Mouse (Mus musculus): Measurements from ENCODE around the gene Pdcd5. TPM values are rescaled to one million over a fixed set of nuclear protein-coding genes. Genes with fewer than 3 reads are reported as not detected.

Pdcd5 gene
- total and polyA plus RNA-seq, 2 experiments: 61.5 to 71.0 TPM

DNA sequence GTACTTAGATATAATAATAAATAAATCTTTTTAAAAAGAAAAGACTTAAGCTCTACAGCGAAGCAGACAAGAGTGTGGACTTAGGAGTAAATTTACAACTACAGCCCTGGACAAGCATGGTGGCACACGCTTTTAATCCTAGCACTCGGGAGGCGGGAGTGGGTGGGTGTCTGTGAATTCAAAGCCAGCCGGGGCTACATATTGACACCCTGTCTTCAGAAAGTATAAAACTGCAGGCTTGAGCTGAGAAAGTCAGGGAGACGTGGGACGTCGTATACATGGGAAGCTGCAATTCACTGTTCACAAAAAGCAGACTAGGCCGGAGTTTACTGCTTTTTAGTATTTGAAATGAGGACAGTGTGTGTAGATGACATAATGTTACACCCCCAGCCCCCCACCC lies 10.4 kb downstream of the Pdcd5 start:
- no peak for DNase-seq (ENCODE audit: extremely low read depth, low read depth, low spot score)
- H3K4me1 ChIP-seq (ENCODE audit: control insufficient read depth, insufficient read depth, low read length): no peaks in the 10 kb centered on the region
- no peak overlapping the region for H3K4me3 ChIP-seq (ENCODE audit: insufficient read depth, low read depth, low read length)
- TF ChIP-seq CTCF (IDR thresholded peaks at IDR 0.05; ENCODE audit: low read depth, low read length): no peak
- TF ChIP-seq POLR2A (IDR thresholded peaks at IDR 0.05; ENCODE audit: extremely low read depth, insufficient read depth, low read length): no peak
- no peak overlapping the region for H3K27ac ChIP-seq (replicated peaks; ENCODE audit: insufficient read depth, low read depth, low read length)
- no peaks in the 10 kb centered on the region for H3K79me2 ChIP-seq (ENCODE audit: control insufficient read depth, insufficient read depth, low read length)
- no peaks in the 10 kb centered on the region for H3K27me3 ChIP-seq (ENCODE audit: control insufficient read depth, insufficient read depth, low read length)
- no peak overlapping the region for H3K9ac ChIP-seq (ENCODE audit: low read depth, low read length)
- peaks cover 37% of the 10 kb centered on the region; the same call in 1 of the 2 replicates for H3K36me3 ChIP-seq (ENCODE audit: control insufficient read depth, insufficient read depth, low read length)
- 95% methylated on average over 9 of the region's 9 CpGs for WGBS

DNA sequence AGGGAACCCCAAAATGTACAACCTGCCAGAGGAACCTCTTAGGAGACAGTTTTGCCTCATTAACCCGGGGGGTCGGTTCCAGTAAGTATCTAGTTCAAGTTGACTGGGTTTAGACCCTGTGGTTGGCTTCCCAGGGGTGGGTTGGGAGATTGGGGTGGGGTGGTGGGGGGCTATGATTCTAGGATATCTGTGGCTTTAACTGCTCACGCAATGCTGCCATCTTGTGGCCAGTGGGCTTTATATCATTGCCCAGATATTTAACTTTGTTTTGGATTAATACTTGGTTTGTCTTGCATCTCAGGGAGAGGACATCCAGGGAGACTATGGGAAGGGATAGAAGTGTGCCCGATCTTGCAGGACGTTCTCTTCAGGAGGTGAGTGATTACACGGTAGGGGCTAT lies 11.1 kb downstream of the Pdcd5 start:
- DNase-seq (ENCODE audit: extremely low read depth, low read depth, low spot score): no peak
- WGBS: 69% methylated on average over 6 of the region's 6 CpGs

DNA sequence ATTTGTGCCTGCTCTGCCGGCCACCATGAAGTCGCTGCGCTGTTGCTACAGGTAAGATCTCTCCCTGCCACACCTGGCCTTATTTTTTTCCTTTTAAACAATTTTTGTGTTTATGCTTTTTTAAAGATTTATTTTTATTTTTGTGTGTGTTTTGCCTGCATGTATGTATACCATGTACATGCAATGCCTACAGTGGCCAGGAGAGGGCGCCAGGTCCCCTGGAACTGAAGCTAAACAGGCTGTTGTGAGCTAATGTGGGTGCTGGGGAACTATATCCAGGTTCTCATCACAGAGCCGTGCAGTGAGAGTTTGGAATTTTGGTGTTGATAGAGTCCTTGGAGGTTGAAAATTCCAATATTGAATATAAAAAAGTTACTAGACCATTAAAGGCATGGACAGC lies 18.8 kb downstream of the Pdcd5 start:
- DNase-seq (ENCODE audit: extremely low read depth, low read depth, low spot score): no peak
- no peak overlapping the region for H3K4me3 ChIP-seq (ENCODE audit: insufficient read depth, low read depth, low read length)
- H3K4me1 ChIP-seq (ENCODE audit: control insufficient read depth, insufficient read depth, low read length): no peaks in the 10 kb centered on the region
- H3K27ac ChIP-seq (replicated peaks; ENCODE audit: insufficient read depth, low read depth, low read length): no peak overlapping the region
- no peak overlapping the region for H3K9ac ChIP-seq (ENCODE audit: low read depth, low read length)
- H3K36me3 ChIP-seq (ENCODE audit: control insufficient read depth, insufficient read depth, low read length): peaks cover 15% of the 10 kb centered on the region; the same call in 1 of the 2 replicates
- H3K27me3 ChIP-seq (ENCODE audit: control insufficient read depth, insufficient read depth, low read length): no peaks in the 10 kb centered on the region
- no peaks in the 10 kb centered on the region for H3K79me2 ChIP-seq (ENCODE audit: control insufficient read depth, insufficient read depth, low read length)
- no peak for TF ChIP-seq POLR2A (IDR thresholded peaks at IDR 0.05; ENCODE audit: extremely low read depth, insufficient read depth, low read length)
- peak; percentile 81 for TF ChIP-seq CTCF (IDR thresholded peaks at IDR 0.05; ENCODE audit: low read depth, low read length)
- WGBS: 82% methylated on average over 5 of the region's 5 CpGs

More for the DNA sequence above, 11.1 kb downstream of the Pdcd5 start:
- Histone ChIP-seq H3K4me1 (ENCODE audit: control insufficient read depth, insufficient read depth, low read length) (no peaks in the 10 kb centered on the region), H3K36me3 (ENCODE audit: control insufficient read depth, insufficient read depth, low read length) (peaks cover 34% of the 10 kb centered on the region; the same call in 1 of the 2 replicates), H3K9ac (ENCODE audit: low read depth, low read length) (no peak overlapping the region), H3K27ac (replicated peaks; ENCODE audit: insufficient read depth, low read depth, low read length) (no peak overlapping the region), H3K79me2 (ENCODE audit: control insufficient read depth, insufficient read depth, low read length) (no peaks in the 10 kb centered on the region), H3K4me3 (ENCODE audit: insufficient read depth, low read depth, low read length) (no peak overlapping the region), H3K27me3 (ENCODE audit: control insufficient read depth, insufficient read depth, low read length) (no peaks in the 10 kb centered on the region)
- TF ChIP-seq POLR2A (IDR thresholded peaks at IDR 0.05; ENCODE audit: extremely low read depth, insufficient read depth, low read length) (no peak), CTCF (IDR thresholded peaks at IDR 0.05; ENCODE audit: low read depth, low read length) (peak; percentile 47)

DNA sequence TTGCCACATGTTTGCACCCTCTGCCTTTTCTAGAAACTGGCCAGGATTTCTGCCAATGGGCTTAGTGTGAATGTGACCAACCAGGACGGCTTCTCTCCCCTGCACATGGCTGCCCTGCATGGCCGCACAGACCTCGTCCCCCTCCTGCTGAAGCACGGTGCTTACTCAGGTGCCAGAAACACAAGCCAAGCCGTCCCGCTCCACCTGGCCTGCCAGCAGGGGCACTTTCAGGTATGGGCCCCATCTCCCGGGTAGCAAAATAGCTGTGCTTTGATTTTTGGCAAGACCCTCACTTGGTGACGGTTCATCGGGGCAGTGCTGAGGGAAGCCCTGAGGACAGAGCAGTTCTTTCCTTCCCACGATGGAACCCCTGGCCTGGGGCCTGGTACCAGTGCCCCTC lies 19.9 kb downstream of the Pdcd5 start:
- no peaks in the 10 kb centered on the region for H3K79me2 ChIP-seq (ENCODE audit: control insufficient read depth, insufficient read depth, low read length)
- no peaks in the 10 kb centered on the region for H3K4me1 ChIP-seq (ENCODE audit: control insufficient read depth, insufficient read depth, low read length)
- H3K27ac ChIP-seq (replicated peaks; ENCODE audit: insufficient read depth, low read depth, low read length): no peak overlapping the region
- WGBS: 90% methylated on average over 10 of the region's 10 CpGs
- H3K4me3 ChIP-seq (ENCODE audit: insufficient read depth, low read depth, low read length): no peak overlapping the region
- H3K27me3 ChIP-seq (ENCODE audit: control insufficient read depth, insufficient read depth, low read length): no peaks in the 10 kb centered on the region
- no peak overlapping the region for H3K9ac ChIP-seq (ENCODE audit: low read depth, low read length)
- DNase-seq (ENCODE audit: extremely low read depth, low read depth, low spot score): no peak
- TF ChIP-seq CTCF (IDR thresholded peaks at IDR 0.05; ENCODE audit: low read depth, low read length): no peak
- TF ChIP-seq POLR2A (IDR thresholded peaks at IDR 0.05; ENCODE audit: extremely low read depth, insufficient read depth, low read length): no peak
- H3K36me3 ChIP-seq (ENCODE audit: control insufficient read depth, insufficient read depth, low read length): peaks cover 11% of the 10 kb centered on the region; the same call in 1 of the 2 replicates

DNA sequence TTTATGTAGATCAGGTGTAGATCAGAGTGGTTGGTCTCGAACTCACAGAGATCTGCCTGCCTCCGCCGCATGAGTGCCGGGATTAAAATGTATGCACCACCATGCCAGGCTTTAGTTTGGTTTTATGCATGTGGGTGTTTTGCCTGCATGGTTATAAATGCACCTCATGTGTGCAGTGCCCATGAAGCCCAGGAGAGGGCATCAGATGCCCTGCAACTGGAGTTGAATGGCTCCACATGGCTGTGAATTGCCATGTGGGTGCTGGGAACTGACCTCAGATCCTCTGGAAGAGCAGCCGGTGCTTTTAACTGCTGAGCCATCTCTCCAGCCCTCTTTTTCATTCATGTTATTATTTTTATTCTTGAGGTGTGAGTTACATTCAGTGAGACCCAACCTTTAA lies 21.3 kb downstream of the Pdcd5 start:
- WGBS: 95% methylated on average over 5 of the region's 5 CpGs
- H3K36me3 ChIP-seq (ENCODE audit: control insufficient read depth, insufficient read depth, low read length): peaks cover 13% of the 10 kb centered on the region
- no peaks in the 10 kb centered on the region for H3K27me3 ChIP-seq (ENCODE audit: control insufficient read depth, insufficient read depth, low read length)
- no peak overlapping the region for H3K9ac ChIP-seq (ENCODE audit: low read depth, low read length)
- no peaks in the 10 kb centered on the region for H3K4me1 ChIP-seq (ENCODE audit: control insufficient read depth, insufficient read depth, low read length)
- TF ChIP-seq POLR2A (IDR thresholded peaks at IDR 0.05; ENCODE audit: extremely low read depth, insufficient read depth, low read length) (no peak), CTCF (IDR thresholded peaks at IDR 0.05; ENCODE audit: low read depth, low read length) (peak; percentile 22; the same call in 1 of the 2 replicates)
- no peak overlapping the region for H3K27ac ChIP-seq (replicated peaks; ENCODE audit: insufficient read depth, low read depth, low read length)
- no peak for DNase-seq (ENCODE audit: extremely low read depth, low read depth, low spot score)
- H3K79me2 ChIP-seq (ENCODE audit: control insufficient read depth, insufficient read depth, low read length): no peaks in the 10 kb centered on the region
- H3K4me3 ChIP-seq (ENCODE audit: insufficient read depth, low read depth, low read length): no peak overlapping the region

DNA sequence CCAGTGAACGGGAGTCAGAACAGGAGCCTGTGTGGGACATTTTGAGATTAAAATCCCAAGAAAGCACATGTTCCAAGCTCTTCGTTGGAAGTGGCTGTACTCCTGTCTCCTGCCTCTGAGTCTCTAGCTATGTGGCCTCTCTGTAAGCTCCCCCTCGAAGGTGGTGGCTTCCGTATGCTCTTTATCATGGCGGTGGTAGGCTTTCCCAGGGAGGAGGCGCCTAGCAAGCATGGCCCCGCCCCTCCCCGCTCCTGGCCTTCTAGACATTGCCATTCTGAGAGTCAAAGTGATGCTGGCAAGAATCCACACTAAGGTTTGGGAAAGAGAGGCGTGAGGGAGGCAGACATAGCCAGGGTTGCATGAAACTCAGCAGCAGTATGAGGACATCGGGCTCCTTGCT lies 24.7 kb downstream of the Pdcd5 start:
- TF ChIP-seq POLR2A (IDR thresholded peaks at IDR 0.05; ENCODE audit: extremely low read depth, insufficient read depth, low read length): no peak
- no peak for TF ChIP-seq CTCF (IDR thresholded peaks at IDR 0.05; ENCODE audit: low read depth, low read length)
- DNase-seq (ENCODE audit: extremely low read depth, low read depth, low spot score): no peak
- H3K4me3 ChIP-seq (ENCODE audit: insufficient read depth, low read depth, low read length): no peak overlapping the region
- H3K9ac ChIP-seq (ENCODE audit: low read depth, low read length): no peak overlapping the region
- peaks cover 14% of the 10 kb centered on the region for H3K36me3 ChIP-seq (ENCODE audit: control insufficient read depth, insufficient read depth, low read length)
- no peaks in the 10 kb centered on the region for H3K27me3 ChIP-seq (ENCODE audit: control insufficient read depth, insufficient read depth, low read length)
- H3K4me1 ChIP-seq (ENCODE audit: control insufficient read depth, insufficient read depth, low read length): no peaks in the 10 kb centered on the region
- 92% methylated on average over 10 of the region's 10 CpGs for WGBS
- H3K27ac ChIP-seq (replicated peaks; ENCODE audit: insufficient read depth, low read depth, low read length): no peak overlapping the region
- H3K79me2 ChIP-seq (ENCODE audit: control insufficient read depth, insufficient read depth, low read length): no peaks in the 10 kb centered on the region
